Mouse (Mus musculus): ENCODE measurements at regions not wholly inside any gene's neighbourhood (a gene's known extent, or its start where the extent isn't known, plus 50 kb on each side); places are given as distances from the start of the nearest gene placed in this dataset.

- no peak for DNase-seq (ENCODE audit: low read depth, low spot score)
Observed at GRCm38 (mm10) chr10:66909905-66910681, 185.8 kb upstream of the Jmjd1c start.

- no peak for DNase-seq (ENCODE audit: low read depth, low spot score)
Observed at GRCm38 (mm10) chr10:66911261-66911911, 184.5 kb upstream of the Jmjd1c start.

GRCm38 (mm10) chr10:66912440-66912839 is 183.5 kb upstream of the Jmjd1c start:
- DNase-seq (ENCODE audit: low read depth, low spot score), result no peak

- no peak for DNase-seq (ENCODE audit: low read depth, low spot score)
Observed at GRCm38 (mm10) chr10:66913187-66913586, 182.7 kb upstream of the Jmjd1c start.

- peak; percentile 83 for DNase-seq (ENCODE audit: low read depth, low spot score)
Observed at GRCm38 (mm10) chr10:66913627-66914026, 182.3 kb upstream of the Jmjd1c start.

GRCm38 (mm10) chr10:66914288-66914975 is 181.5 kb upstream of the Jmjd1c start:
- DNase-seq (ENCODE audit: low read depth, low spot score), result no peak

- no peak for DNase-seq (ENCODE audit: low read depth, low spot score)
Observed at GRCm38 (mm10) chr10:66915801-66916200, 180.1 kb upstream of the Jmjd1c start.

GRCm38 (mm10) chr10:66917725-66918124 is 178.2 kb upstream of the Jmjd1c start:
- DNase-seq (ENCODE audit: low read depth, low spot score), result no peak

- DNase-seq (ENCODE audit: low read depth, low spot score), result no peak
Observed at GRCm38 (mm10) chr10:66918713-66919112, 177.2 kb upstream of the Jmjd1c start.

- DNase-seq (ENCODE audit: low read depth, low spot score), result peak; percentile 80
Observed at GRCm38 (mm10) chr10:66919953-66920760, 175.8 kb upstream of the Jmjd1c start.

- peak; percentile 63 for DNase-seq (ENCODE audit: low read depth, low spot score)
Observed at GRCm38 (mm10) chr10:66920761-66921684, 174.9 kb upstream of the Jmjd1c start.

- no peak for DNase-seq (ENCODE audit: low read depth, low spot score)
Observed at GRCm38 (mm10) chr10:66921776-66922175, 174.1 kb upstream of the Jmjd1c start.

GRCm38 (mm10) chr10:66922314-66922713 is 173.6 kb upstream of the Jmjd1c start:
- no peak for DNase-seq (ENCODE audit: low read depth, low spot score)

GRCm38 (mm10) chr10:66923947-66924346 is 172.0 kb upstream of the Jmjd1c start:
- no peak for DNase-seq (ENCODE audit: low read depth, low spot score)

- no peak for DNase-seq (ENCODE audit: low read depth, low spot score)
Observed at GRCm38 (mm10) chr10:66924418-66924817, 171.5 kb upstream of the Jmjd1c start.

GRCm38 (mm10) chr10:66925553-66926127 is 170.3 kb upstream of the Jmjd1c start:
- DNase-seq (ENCODE audit: low read depth, low spot score), result no peak

- no peak for DNase-seq (ENCODE audit: low read depth, low spot score)
Observed at GRCm38 (mm10) chr10:66927651-66928050, 168.3 kb upstream of the Jmjd1c start.

- DNase-seq (ENCODE audit: low read depth, low spot score), result no peak
Observed at GRCm38 (mm10) chr10:66928211-66928990, 167.5 kb upstream of the Jmjd1c start.

- no peak for DNase-seq (ENCODE audit: low read depth, low spot score)
Observed at GRCm38 (mm10) chr10:66930563-66930962, 165.4 kb upstream of the Jmjd1c start.
